Mouse (Mus musculus): ENCODE results near the gene D11Wsu47e.

Gene D11Wsu47e

DNA sequence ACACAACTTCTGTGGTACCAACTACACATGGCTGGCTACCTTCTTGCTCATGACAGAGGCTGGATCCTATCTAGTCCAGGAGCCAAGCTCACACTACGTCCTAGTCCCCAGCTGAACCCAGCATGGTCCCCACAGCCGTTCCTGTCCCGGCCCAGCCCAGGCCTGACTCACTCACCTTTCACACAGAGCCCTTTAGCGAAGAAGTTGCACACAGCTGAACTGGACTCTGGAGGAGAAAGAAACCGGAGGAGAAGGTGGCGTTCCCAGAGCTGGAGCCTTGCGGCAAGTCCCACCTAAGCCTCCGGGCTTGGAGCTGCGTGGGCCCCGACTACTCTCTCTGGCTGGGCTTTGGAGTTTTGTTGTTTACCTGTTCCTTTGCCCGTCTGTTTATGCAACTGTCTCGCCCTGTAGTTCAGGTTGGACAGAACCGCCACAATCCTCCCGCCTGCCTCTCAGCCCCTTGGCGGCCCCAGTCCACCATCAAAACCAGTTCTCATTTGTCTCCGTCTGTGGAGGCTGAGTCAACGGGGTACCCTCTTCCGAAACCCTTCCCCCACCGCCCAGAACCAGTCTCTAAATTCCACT, 24.5 kb downstream of the D11Wsu47e start:
- no peak for DNase-seq

- DNase-seq = no peak
Observed at GRCm38 (mm10) chr11:113709272-113709671, 25.1 kb downstream of the D11Wsu47e start.

- DNase-seq = peak; percentile 57
Observed at GRCm38 (mm10) chr11:113709731-113710256, 25.6 kb downstream of the D11Wsu47e start, which contains the start of gene Cpsf4l. Cpsf4l (minus strand) TSS chr11:113710017.

- no peak for DNase-seq
Observed at GRCm38 (mm10) chr11:113710257-113710777, 26.1 kb downstream of the D11Wsu47e start.

GRCm38 (mm10) chr11:113711061-113711460, 26.8 kb downstream of the D11Wsu47e start:
- no peak for DNase-seq

DNA sequence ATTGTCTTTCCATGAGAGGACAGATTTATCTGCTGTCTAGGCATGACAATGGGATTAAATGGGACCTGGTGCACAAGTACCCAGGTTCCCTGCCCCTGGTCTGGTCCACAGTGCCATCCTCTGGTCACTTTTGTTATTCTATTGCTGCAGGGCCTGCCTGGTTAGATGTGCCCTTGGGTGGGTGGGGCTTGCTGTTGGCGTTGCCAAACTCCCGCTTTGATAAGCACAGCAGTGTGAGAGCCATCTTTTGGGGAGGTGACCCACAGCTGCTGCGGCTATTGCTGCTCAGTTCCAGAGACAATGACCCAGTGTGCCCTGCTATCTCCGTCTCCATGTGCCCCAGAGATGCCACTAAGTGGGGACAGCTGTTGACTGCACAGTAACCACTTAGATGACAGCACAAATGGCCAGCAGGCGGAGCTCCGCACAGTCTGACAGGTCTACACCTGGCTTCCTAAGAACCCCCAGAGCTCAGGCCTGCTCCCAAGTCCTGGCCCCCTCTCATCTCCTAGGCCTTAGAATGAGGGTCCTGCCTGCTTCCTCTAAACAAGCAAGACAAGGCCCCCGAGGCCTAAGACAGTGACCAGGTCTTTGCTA, 31.0 kb downstream of the D11Wsu47e start:
- DNase-seq = no peak

- DNase-seq = no peak
Observed at GRCm38 (mm10) chr11:113716132-113716531, 31.9 kb downstream of the D11Wsu47e start.

DNA sequence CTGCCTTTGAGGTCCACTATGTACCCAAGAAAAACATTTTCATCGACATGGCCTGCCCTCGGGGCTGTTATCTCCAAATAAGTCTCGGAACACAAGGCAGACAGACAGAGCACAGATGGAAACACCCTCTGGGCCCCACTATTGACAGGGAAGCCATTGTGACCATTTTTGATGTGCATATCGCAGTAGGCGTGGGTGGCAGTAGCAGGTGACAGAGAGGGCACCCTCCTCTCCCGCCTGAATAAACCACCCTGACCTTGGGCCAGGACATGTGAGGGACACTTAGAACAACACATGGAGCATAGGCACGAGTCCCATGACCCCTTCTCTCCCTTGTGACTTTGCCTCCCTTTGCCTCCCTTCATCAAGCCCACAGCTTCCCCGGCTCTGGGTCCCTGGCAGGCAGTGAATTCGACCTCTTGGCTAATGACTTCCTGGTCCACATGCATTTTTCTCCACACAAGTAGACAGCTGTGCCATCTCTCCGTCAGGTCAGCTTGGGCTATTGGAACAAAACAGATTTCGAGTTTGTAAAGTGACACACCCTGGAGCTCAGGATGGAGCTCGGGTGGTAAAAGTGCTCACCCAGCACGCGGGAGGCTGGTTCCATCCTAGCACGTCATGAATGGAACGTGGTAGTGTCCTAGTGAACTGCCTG, 33.7 kb downstream of the D11Wsu47e start:
- DNase-seq = peak; percentile 81

- no peak for DNase-seq
Observed at GRCm38 (mm10) chr11:113722405-113723090, 38.3 kb downstream of the D11Wsu47e start.

GRCm38 (mm10) chr11:113725235-113726048, 41.2 kb downstream of the D11Wsu47e start:
- DNase-seq = peak; percentile 57

- DNase-seq = no peak
Observed at GRCm38 (mm10) chr11:113726994-113727888, 43.0 kb downstream of the D11Wsu47e start.

GRCm38 (mm10) chr11:113727992-113728391, 43.8 kb downstream of the D11Wsu47e start:
- no peak for DNase-seq

DNA sequence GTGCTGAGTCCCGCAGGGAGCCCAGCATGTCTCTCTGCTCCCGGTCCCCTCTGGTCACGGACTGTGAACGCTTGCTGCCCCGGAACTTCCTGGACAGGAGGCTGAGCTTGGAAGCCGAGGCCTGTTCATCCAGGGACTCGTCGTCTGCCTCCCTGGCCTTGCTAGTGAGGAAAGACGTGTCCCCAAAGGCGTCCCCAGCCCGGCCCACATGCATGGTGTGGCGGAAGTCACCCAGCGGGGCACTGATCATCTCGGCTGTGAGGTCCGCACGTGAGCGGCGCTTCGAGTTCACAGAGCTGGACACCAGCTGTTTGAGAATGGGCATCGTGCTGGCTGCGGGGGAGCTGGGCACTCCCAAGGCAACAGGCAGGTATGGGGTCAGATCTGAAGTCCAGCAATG, 45.0 kb downstream of the D11Wsu47e start:
- no peak for DNase-seq

DNA sequence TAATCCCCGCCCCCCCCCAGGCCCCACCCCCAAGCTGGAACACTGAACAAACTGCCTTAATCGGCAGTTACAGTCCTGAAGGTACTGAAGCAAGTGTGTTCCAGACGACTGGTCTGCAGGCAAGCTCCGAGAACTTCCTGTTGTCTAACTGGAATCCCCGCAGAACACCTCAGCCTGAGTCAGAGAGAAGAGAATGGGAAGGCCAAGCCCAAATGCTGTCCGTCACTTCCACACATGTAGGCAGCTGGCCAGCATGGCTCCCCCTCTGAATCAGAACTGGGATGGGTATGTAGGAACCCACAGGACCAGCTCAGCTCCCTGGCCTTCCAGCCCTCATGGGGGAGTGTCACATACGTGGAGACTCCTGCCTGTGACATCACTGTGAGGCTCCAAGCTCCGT, 45.7 kb downstream of the D11Wsu47e start:
- DNase-seq = no peak

- DNase-seq = no peak
Observed at GRCm38 (mm10) chr11:113730879-113731278, 46.7 kb downstream of the D11Wsu47e start.

- no peak for DNase-seq
Observed at GRCm38 (mm10) chr11:113731945-113732612, 47.9 kb downstream of the D11Wsu47e start.

DNA sequence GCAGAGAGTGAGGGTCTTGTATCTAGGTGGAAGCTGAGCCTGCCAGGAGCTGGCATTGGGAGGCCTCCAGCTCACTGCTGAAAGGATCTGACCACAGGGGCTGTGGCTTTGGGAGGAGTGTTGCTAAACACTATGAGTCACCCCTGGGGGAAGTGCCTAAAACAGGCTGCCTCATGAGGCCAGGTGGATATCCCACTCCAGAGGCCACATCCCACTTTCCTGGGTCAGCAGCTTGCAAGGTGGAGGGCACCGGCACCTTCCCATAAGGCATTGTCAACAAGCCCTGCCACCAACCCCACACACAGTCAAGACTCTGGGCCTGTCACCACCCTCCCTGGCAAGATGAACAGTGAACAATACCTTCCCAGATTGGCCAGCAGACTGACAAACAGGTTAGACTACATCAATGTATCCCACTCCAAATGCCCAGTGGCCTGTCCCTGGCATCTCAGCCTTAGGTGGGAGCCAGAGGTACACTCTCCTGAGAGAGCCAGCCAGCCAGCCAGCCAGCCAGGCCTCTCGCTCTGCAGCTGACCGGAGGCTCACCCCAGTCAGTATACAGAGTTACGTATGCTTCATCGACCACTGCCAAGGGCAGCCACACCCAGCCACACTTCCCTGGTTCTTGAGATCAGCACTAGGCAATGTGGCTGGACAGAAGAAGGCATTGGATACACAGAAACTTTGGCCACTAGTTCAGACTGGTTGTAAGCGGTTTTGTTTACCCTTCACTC, 49.6 kb downstream of the D11Wsu47e start:
- DNase-seq = peak; percentile 86

- DNase-seq = no peak
Observed at GRCm38 (mm10) chr11:113735151-113735550, 50.9 kb downstream of the D11Wsu47e start.

DNA sequence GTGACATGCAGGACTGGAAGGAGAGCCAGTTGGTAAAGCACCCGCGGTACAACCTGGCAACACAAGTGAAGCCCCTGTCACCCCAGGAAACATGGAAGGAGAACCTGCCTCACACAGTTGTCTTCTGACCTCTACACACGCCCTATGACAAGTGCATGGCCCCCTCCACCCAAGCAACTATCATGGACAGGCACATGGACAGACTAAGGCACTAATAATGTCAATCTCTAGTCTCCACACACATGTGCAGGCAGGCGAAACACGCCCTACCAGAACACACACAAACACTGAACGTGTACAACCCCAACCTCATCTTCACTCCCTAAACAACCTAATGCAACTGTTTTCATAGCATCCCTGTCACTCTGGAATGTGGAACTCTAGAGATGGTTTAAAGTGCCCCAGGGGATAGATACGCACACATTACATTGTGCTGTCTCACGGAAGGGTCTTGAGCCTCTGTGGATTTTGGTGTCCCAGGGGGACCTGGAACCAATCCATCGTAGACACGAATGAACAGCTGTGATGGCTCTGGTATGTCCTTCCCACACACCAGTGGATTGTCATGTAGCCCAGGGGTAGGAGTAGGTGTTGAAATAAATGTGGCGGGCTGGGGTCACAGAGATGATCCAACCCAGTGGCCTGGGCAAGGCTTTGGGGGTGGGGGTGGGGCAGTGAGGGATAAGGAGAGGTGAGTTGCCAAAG, 52.8 kb downstream of the D11Wsu47e start:
- peak; percentile 30 for DNase-seq
